Mouse (Mus musculus): Measurements from ENCODE around the gene Zfp36l1. TPM values are rescaled to one million over a fixed set of nuclear protein-coding genes. Genes with fewer than 3 reads are reported as not detected.

Gene Zfp36l1
- polyA plus RNA-seq, 1 experiment: not detected

DNA sequence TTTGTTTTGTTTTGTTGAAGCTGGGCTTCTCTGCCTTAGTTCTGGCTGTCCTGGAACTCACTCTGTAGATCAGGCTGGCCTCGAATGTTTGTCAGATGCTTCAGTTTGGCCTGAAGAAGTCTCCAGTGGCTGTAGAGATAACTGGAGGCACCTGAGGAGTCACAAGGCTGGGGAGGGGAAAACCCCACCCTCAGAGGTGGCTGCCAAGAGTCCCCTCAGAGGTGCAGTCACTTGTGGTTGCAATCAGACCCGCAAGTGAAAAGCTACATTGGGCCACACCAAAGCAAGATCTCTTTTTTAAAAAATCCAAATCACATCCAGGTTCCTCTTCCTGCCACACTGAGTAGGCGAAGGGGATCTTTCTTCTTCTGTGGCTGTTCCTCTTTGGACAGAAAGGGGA lies 43.8 kb downstream of the Zfp36l1 start:
- H3K27ac ChIP-seq (ENCODE audit: insufficient read depth, low read depth, low read length): no peak overlapping the region
- 83% methylated on average over 3 of the region's 3 CpGs for WGBS
- TF ChIP-seq CTCF (IDR thresholded peaks at IDR 0.05; ENCODE audit: insufficient read depth, low read depth, low read length) (no peak), POLR2A (IDR thresholded peaks at IDR 0.05; ENCODE audit: insufficient read depth, low read depth, low read length) (no peak)
- no peak overlapping the region for H3K4me3 ChIP-seq (ENCODE audit: insufficient read depth, low read depth, low read length)
- 0 out of 2 replicates have a peak, but pooled peaks cover 2% of the 10 kb centered on the region for H3K4me1 ChIP-seq (ENCODE audit: control insufficient read depth, insufficient read depth, low read length)

DNA sequence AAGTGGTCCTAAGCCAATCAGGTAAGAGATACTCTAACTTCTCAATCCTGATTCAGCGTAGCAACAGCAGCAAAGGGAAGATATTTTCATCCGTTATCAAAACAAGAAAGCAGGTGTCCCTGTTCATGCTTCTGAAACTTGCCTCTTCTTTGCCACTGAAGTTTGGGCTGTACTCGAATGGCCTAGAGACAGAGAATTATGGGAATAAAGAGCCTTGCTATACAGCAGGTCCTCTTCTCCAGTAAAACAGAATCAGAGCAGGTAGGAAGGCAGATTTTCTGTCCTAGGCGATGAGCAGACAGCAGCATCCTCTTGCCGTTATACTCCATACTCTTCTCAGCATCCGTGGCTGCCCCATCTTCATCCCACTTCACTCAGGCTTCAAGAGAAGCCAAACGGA lies 44.8 kb downstream of the Zfp36l1 start:
- WGBS: 79% methylated on average over 7 of the region's 7 CpGs
- Histone ChIP-seq H3K4me3 (ENCODE audit: insufficient read depth, low read depth, low read length) (no peak overlapping the region), H3K27ac (ENCODE audit: insufficient read depth, low read depth, low read length) (no peak overlapping the region), H3K4me1 (ENCODE audit: control insufficient read depth, insufficient read depth, low read length) (peaks cover 2% of the 10 kb centered on the region; the same call in 1 of the 2 replicates)
- TF ChIP-seq CTCF (IDR thresholded peaks at IDR 0.05; ENCODE audit: insufficient read depth, low read depth, low read length) (no peak), POLR2A (IDR thresholded peaks at IDR 0.05; ENCODE audit: insufficient read depth, low read depth, low read length) (no peak)

DNA sequence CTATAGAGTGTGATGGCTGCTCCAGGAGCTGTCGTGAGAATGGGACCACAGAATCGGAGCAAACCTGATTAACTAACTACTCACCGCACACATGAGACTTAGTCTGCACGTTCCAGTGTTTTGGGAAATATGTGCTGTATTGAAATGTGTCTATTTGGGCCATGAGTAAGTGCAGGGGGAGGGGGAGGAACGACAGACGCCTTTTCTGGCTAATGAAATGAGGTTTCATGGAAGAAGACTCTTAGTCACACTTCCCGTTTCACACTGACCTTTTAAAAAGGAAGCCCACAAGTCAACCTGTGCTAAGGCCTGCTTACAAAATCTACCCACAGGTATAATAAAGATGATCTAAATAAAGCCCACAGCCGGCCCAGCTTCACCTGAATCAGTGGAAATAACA lies 47.8 kb downstream of the Zfp36l1 start:
- Histone ChIP-seq H3K27ac (ENCODE audit: insufficient read depth, low read depth, low read length) (no peak overlapping the region), H3K4me3 (ENCODE audit: insufficient read depth, low read depth, low read length) (no peak overlapping the region), H3K4me1 (ENCODE audit: control insufficient read depth, insufficient read depth, low read length) (peaks cover 10% of the 10 kb centered on the region)
- no peak for TF ChIP-seq POLR2A (IDR thresholded peaks at IDR 0.05; ENCODE audit: insufficient read depth, low read depth, low read length)
- no peak for TF ChIP-seq CTCF (IDR thresholded peaks at IDR 0.05; ENCODE audit: insufficient read depth, low read depth, low read length)
- WGBS: 78% methylated on average over 8 of the region's 8 CpGs

- Histone ChIP-seq H3K4me1 (ENCODE audit: control insufficient read depth, insufficient read depth, low read length) (peaks cover 10% of the 10 kb centered on the region), H3K27ac (ENCODE audit: insufficient read depth, low read depth, low read length) (no peak overlapping the region), H3K4me3 (ENCODE audit: insufficient read depth, low read depth, low read length) (no peak overlapping the region)
- TF ChIP-seq POLR2A (IDR thresholded peaks at IDR 0.05; ENCODE audit: insufficient read depth, low read depth, low read length): no peak
- TF ChIP-seq CTCF (IDR thresholded peaks at IDR 0.05; ENCODE audit: insufficient read depth, low read depth, low read length): no peak
- 69% methylated on average over 4 of the region's 4 CpGs for WGBS
These were observed 48.5 kb downstream of the Zfp36l1 start for GRCm38 (mm10) chr12:80064306-80064705.

GRCm38 (mm10) chr12:80063402-80064150 lies 49.2 kb downstream of the Zfp36l1 start:
- Histone ChIP-seq H3K4me1 (ENCODE audit: control insufficient read depth, insufficient read depth, low read length) (peaks cover 8% of the 10 kb centered on the region), H3K4me3 (ENCODE audit: insufficient read depth, low read depth, low read length) (no peak overlapping the region), H3K27ac (ENCODE audit: insufficient read depth, low read depth, low read length) (peak overlapping the region; percentile 14; the same call in 1 of the 2 replicates)
- TF ChIP-seq POLR2A (IDR thresholded peaks at IDR 0.05; ENCODE audit: insufficient read depth, low read depth, low read length): no peak
- no peak for TF ChIP-seq CTCF (IDR thresholded peaks at IDR 0.05; ENCODE audit: insufficient read depth, low read depth, low read length)
- WGBS: 52% methylated on average over 7 of the region's 7 CpGs

DNA sequence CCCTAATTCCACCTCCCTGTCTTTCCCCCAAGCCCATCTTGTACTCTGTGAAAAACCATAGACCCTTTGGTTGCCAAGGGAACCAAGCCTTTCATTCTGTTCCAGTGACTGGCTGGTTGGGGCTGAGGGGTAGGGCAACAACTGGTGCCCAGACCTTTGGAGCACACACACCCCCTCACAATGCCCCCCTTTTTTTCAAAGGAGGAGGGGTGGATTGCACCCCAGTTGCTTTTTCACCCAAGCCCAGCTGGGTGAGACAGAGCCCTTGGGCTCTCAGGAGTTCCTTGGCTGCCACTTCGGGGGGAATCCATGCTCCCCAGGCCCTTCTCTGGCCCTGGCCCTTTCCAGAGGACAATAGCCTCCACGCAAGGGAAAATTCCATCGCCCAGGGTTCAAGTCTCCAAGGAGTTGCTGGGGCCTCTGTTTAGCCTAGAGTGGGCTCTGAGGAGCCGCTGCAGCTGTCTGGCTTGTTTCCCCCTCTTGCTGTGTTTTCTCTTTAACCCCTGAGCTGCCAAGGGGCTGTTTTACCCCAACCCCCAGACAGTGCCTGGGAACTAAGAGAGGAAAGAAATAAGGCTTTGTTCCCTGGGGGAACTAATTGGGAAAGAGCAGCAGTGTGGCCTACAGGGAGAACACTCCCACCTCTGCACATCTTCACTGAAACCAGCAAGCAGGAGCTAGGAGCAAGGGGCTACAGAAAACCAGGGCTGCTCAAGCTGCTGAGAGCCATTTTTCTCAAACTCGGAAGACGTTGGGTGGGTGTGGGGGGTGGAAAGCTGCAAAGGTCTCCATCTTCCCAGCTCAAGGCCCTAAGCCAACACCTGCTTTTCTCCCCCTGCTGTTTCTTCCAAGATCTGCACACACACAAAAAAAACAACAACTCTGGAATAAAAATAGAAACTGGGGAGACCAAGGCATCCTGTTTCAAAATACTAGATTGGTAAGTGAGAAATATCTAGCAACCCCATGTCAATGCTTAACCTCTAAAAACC lies 50.1 kb downstream of the Zfp36l1 start:
- Histone ChIP-seq H3K27ac (ENCODE audit: insufficient read depth, low read depth, low read length) (peak overlapping the region; percentile 35), H3K4me1 (ENCODE audit: control insufficient read depth, insufficient read depth, low read length) (peaks cover 8% of the 10 kb centered on the region), H3K4me3 (ENCODE audit: insufficient read depth, low read depth, low read length) (no peak overlapping the region)
- WGBS: 24% methylated on average over 6 of the region's 6 CpGs
- no peak for TF ChIP-seq POLR2A (IDR thresholded peaks at IDR 0.05; ENCODE audit: insufficient read depth, low read depth, low read length)
- TF ChIP-seq CTCF (IDR thresholded peaks at IDR 0.05; ENCODE audit: insufficient read depth, low read depth, low read length): peak; percentile 33; the same call in 1 of the 2 replicates

DNA sequence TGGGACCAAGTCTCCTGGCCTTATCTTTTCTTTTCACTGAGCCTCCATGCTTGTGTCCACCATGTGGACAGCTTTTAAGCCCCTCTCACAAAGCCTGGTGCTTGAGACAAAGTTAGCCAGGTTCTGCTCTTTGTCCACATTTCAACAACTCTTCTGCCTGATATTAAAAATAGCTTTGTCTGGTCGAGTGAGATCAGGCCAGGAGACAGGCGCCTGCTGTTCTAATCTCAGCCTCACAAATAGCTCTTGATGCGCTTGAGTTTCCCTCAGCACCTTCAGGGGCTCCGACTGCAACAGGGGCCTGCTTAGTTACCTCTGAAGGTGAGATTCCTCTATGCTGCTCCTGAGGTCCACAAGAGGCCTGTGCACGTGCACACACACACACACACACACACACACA lies 51.0 kb downstream of the Zfp36l1 start:
- no peak overlapping the region for H3K27ac ChIP-seq (ENCODE audit: insufficient read depth, low read depth, low read length)
- TF ChIP-seq CTCF (IDR thresholded peaks at IDR 0.05; ENCODE audit: insufficient read depth, low read depth, low read length) (no peak), POLR2A (IDR thresholded peaks at IDR 0.05; ENCODE audit: insufficient read depth, low read depth, low read length) (no peak)
- WGBS: 55% methylated on average over 5 of the region's 5 CpGs
- H3K4me1 ChIP-seq (ENCODE audit: control insufficient read depth, insufficient read depth, low read length): peaks cover 8% of the 10 kb centered on the region
- H3K4me3 ChIP-seq (ENCODE audit: insufficient read depth, low read depth, low read length): no peak overlapping the region

DNA sequence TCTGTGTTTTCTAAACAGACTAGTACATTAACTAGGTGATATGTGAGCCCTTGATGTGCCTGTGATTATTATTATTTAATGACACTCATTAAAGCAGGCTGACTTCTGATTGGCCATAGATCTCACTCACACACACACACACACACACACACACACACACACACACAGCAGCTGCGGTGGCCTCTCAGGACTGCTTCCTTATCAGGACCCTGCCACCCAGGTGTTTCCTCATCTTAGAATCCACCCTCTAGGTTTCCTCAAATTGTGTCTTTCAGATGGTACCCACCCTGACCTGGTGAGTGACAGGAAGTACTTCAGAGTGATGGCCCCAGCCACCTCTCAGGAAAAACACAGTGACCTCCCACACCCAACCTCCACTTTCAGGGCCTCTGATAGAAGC lies 52.0 kb downstream of the Zfp36l1 start:
- WGBS: 86% methylated on average over 1 of the region's 1 CpGs
- TF ChIP-seq POLR2A (IDR thresholded peaks at IDR 0.05; ENCODE audit: insufficient read depth, low read depth, low read length): no peak
- TF ChIP-seq CTCF (IDR thresholded peaks at IDR 0.05; ENCODE audit: insufficient read depth, low read depth, low read length): no peak
- Histone ChIP-seq H3K4me1 (ENCODE audit: control insufficient read depth, insufficient read depth, low read length) (peaks cover 8% of the 10 kb centered on the region), H3K27ac (ENCODE audit: insufficient read depth, low read depth, low read length) (no peak overlapping the region), H3K4me3 (ENCODE audit: insufficient read depth, low read depth, low read length) (no peak overlapping the region)

DNA sequence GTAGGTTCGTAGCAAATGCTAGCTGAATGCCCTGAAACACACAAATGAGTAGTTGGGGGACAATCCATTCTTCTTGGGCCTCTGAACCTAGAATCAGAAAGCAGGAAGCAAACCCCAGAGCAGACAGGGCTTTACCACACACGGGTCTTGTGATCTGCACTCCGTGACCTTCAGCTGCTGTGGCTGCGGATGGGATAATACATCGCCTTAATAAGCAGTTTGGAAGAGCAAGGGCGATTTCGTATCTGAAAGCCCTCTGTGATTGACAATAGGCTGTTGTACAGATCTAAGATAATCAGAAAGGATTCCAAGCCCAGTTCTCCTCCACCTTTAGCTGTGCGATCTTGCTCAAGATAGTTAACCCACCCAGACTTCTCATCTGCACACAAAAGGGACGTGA lies 52.5 kb downstream of the Zfp36l1 start:
- WGBS: 61% methylated on average over 9 of the region's 9 CpGs
- Histone ChIP-seq H3K27ac (ENCODE audit: insufficient read depth, low read depth, low read length) (no peak overlapping the region), H3K4me3 (ENCODE audit: insufficient read depth, low read depth, low read length) (no peak overlapping the region), H3K4me1 (ENCODE audit: control insufficient read depth, insufficient read depth, low read length) (peaks cover 8% of the 10 kb centered on the region)
- TF ChIP-seq POLR2A (IDR thresholded peaks at IDR 0.05; ENCODE audit: insufficient read depth, low read depth, low read length) (no peak), CTCF (IDR thresholded peaks at IDR 0.05; ENCODE audit: insufficient read depth, low read depth, low read length) (no peak)
